ENCODE assay signal across 22 mouse cellular contexts in genomic region chr6:139974668-139975067, GRCm38 (mm10).
A peak's percentile ranks its signal among the peaks of the same experiment; 100 is the strongest.
DNase-seq lines count a peak whose midpoint lies in the region; ATAC-seq lines count a peak whose summit lies in the region.
"Had no signal": no experiment of that assay in that cellular context is flagged by ENCODE, and none has a peak within 500 bp of the region (broad histone marks: within the 10 kb centered on the region; RNA-seq: fewer than 3 reads in every experiment).

No protein-coding gene starts in this region.

- H3K36me3 ChIP-seq in forebrain, embryonic 14.5 days (ENCODE audit: control insufficient read depth, insufficient read depth, low read length) = no peaks in the 10 kb centered on the region
- no peaks in the 10 kb centered on the region for H3K36me3 ChIP-seq in forebrain, embryonic 13.5 days (ENCODE audit: poor library complexity, severe bottlenecking)
- no peaks in the 10 kb centered on the region for H3K36me3 ChIP-seq in intestine, embryonic 16.5 days (ENCODE audit: control insufficient read depth, insufficient read depth, low read length)
- H3K36me3 ChIP-seq: embryonic facial prominence, embryonic 10.5 days; embryonic facial prominence, embryonic 12.5 days; forebrain, embryonic 15.5 days; G1E had no signal

- H3K4me2 ChIP-seq in forebrain, embryonic 14.5 days (ENCODE audit: low read length) = no peak overlapping the region
- no peak overlapping the region for H3K4me2 ChIP-seq in forebrain, embryonic 13.5 days
- no peak overlapping the region for H3K4me2 ChIP-seq in intestine, embryonic 16.5 days (ENCODE audit: low read depth, low read length)
- H3K4me2 ChIP-seq: embryonic facial prominence, embryonic 12.5 days; forebrain, embryonic 15.5 days had no signal

- no peak for ATAC-seq in forebrain, embryonic 14.5 days
- ATAC-seq in forebrain, embryonic 13.5 days = no peak
- peak; percentile 55; the same call in 1 of the 2 replicates for ATAC-seq in frontal cortex, adult (ENCODE audit: low TSS enrichment)
- ATAC-seq in intestine, embryonic 16.5 days = no peak
- ATAC-seq: activated CD4-positive, CD25-positive, alpha-beta regulatory T cell, adult 4 months; CD4-positive, CD25-positive, alpha-beta regulatory T cell, adult 4 months; forebrain, embryonic 15.5 days; Patski had no signal

- no peak overlapping the region for H3K4me3 ChIP-seq in forebrain, embryonic 14.5 days (ENCODE audit: low read depth, low read length)
- H3K4me3 ChIP-seq in forebrain, embryonic 13.5 days = no peak overlapping the region
- no peak overlapping the region for H3K4me3 ChIP-seq in intestine, embryonic 16.5 days (ENCODE audit: low read length)
- H3K4me3 ChIP-seq: embryonic facial prominence, embryonic 10.5 days; embryonic facial prominence, embryonic 12.5 days; forebrain, embryonic 15.5 days had no signal

- H3K27me3 ChIP-seq in forebrain, embryonic 14.5 days (replicated peaks; ENCODE audit: control insufficient read depth, insufficient read depth, low read length) = no peaks in the 10 kb centered on the region
- no peaks in the 10 kb centered on the region for H3K27me3 ChIP-seq in forebrain, embryonic 13.5 days
- no peaks in the 10 kb centered on the region for H3K27me3 ChIP-seq in intestine, embryonic 16.5 days (replicated peaks; ENCODE audit: control insufficient read depth, insufficient read depth, low read length)
- H3K27me3 ChIP-seq: CH12.LX; embryonic facial prominence, embryonic 12.5 days; forebrain, embryonic 15.5 days; Patski had no signal

- no peak overlapping the region for H3K9ac ChIP-seq in forebrain, embryonic 14.5 days (ENCODE audit: low read length)
- no peak overlapping the region for H3K9ac ChIP-seq in forebrain, embryonic 13.5 days
- no peak overlapping the region for H3K9ac ChIP-seq in intestine, embryonic 16.5 days (ENCODE audit: low read depth, low read length)
- H3K9ac ChIP-seq: embryonic facial prominence, embryonic 12.5 days; forebrain, embryonic 15.5 days had no signal

- DNase-seq in forebrain, embryonic 14.5 days (ENCODE audit: low spot score) = peak; percentile 24
- DNase-seq in frontal cortex, postnatal 14 days (ENCODE audit: low spot score in 2 of 2) = no peak
- DNase-seq: adrenal gland, adult 8-10 months; adrenal gland, postnatal 14 days; adrenal gland, postnatal 36 days; B cell, adult 2 months; cerebellum, adult 11-12 months; cerebellum, adult 2 months; cerebellum, adult 9-10 months; cerebellum, postnatal 10 days; cerebellum, postnatal 25 days had no signal

- no peaks in the 10 kb centered on the region for H3K4me1 ChIP-seq in forebrain, embryonic 14.5 days (ENCODE audit: control insufficient read depth, insufficient read depth, low read length)
- no peaks in the 10 kb centered on the region for H3K4me1 ChIP-seq in forebrain, embryonic 13.5 days
- H3K4me1 ChIP-seq in intestine, embryonic 16.5 days (ENCODE audit: control insufficient read depth, insufficient read depth, low read length) = no peaks in the 10 kb centered on the region
- H3K4me1 ChIP-seq: embryonic facial prominence, embryonic 12.5 days; forebrain, embryonic 15.5 days had no signal

- H3K27ac ChIP-seq in forebrain, embryonic 14.5 days (ENCODE audit: low read depth, low read length) = no peak overlapping the region
- H3K27ac ChIP-seq in forebrain, embryonic 13.5 days = no peak overlapping the region
- H3K27ac ChIP-seq in intestine, embryonic 16.5 days (ENCODE audit: low read length) = no peak overlapping the region
- H3K27ac ChIP-seq: embryonic facial prominence, embryonic 10.5 days; embryonic facial prominence, embryonic 12.5 days; forebrain, embryonic 15.5 days had no signal

- H3K9me3 ChIP-seq in forebrain, embryonic 14.5 days (replicated peaks; ENCODE audit: control insufficient read depth, low read length) = no peaks in the 10 kb centered on the region
- H3K9me3 ChIP-seq in forebrain, embryonic 13.5 days (replicated peaks) = no peaks in the 10 kb centered on the region
- no peaks in the 10 kb centered on the region for H3K9me3 ChIP-seq in intestine, embryonic 16.5 days (ENCODE audit: control insufficient read depth, low read length)
- H3K9me3 ChIP-seq: embryonic facial prominence, embryonic 10.5 days; embryonic facial prominence, embryonic 12.5 days; forebrain, embryonic 15.5 days had no signal

- WGBS in forebrain, embryonic 14.5 days = 81% methylated on average over 5 of the region's 5 CpGs
- 87% methylated on average over 5 of the region's 5 CpGs for WGBS in forebrain, embryonic 13.5 days
- 81% methylated on average over 5 of the region's 5 CpGs for WGBS in intestine, embryonic 16.5 days
